Mouse (Mus musculus): Measurements from ENCODE around the gene Meis2. TPM values are rescaled to one million over a fixed set of nuclear protein-coding genes. Genes with fewer than 3 reads are reported as not detected.

Gene Meis2
- polyA plus RNA-seq, 2 experiments, result 17.9 to 26.2 TPM

DNA sequence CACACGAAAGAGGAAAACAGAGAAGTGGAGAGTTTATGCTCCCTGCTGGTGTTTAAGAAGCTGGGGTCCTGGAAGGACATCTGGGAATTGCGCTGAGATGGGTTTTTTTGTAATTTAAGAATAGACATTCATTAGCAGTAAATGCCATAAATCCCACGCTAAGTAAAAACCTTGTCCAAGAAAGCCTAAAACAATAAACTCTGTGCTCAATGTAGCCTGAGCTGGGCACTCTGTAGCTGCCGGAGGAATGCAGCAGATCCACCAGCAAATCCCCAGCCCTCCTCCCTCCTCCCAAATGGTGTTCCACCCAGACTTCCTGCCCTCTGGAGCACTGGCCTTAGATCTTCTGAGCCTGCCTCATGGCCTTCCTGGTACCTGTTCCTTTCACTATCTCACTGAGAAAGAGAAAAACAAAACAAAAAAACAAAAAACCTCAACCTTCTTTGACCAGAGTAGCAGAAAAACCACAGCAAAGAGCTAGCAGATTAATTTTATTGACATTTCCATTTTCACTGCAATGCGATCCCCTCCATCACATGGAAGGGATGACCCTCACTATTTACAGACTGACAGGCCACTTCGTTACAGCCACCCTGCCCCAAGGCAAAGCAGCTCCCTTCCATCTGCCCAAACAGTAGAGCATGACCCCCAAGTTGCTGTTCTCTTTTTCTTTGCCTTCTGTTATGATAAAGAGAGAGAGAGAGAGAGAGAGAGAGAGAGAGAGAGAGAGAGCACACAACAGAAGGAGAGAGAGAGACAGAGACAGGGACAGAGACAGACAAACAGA, 64.1 kb downstream of the Meis2 start:
- H3K4me3 ChIP-seq (replicated peaks; ENCODE audit: low read length), result no peak overlapping the region
- H3K9me3 ChIP-seq (ENCODE audit: control insufficient read depth, low read length), result no peaks in the 10 kb centered on the region
- no peak overlapping the region for H3K27ac ChIP-seq (replicated peaks; ENCODE audit: low read depth, low read length)
- ATAC-seq (ENCODE audit: low FRiP score, low read depth), result no peak
- DNase-seq (ENCODE audit: low spot score), result no peak
- H3K4me2 ChIP-seq (replicated peaks; ENCODE audit: low read depth, low read length, severe bottlenecking), result no peak overlapping the region
- TF ChIP-seq POLR2A (IDR thresholded peaks at IDR 0.05; ENCODE audit: borderline replicate concordance, extremely low read depth, insufficient read depth, insufficient read length), result no peak
- H3K9ac ChIP-seq (ENCODE audit: low read depth, low read length, severe bottlenecking), result no peak overlapping the region
- 19% methylated on average over 6 of the region's 6 CpGs for whole genome bisulfite sequencing
- no peaks in the 10 kb centered on the region for H3K4me1 ChIP-seq (ENCODE audit: control insufficient read depth, insufficient read depth, low read length)
- H3K27me3 ChIP-seq (ENCODE audit: control insufficient read depth, insufficient read depth, low read length), result no peaks in the 10 kb centered on the region; the same call in 1 of the 2 replicates
- H3K36me3 ChIP-seq (ENCODE audit: control insufficient read depth, insufficient read depth, low read length), result no peaks in the 10 kb centered on the region

DNA sequence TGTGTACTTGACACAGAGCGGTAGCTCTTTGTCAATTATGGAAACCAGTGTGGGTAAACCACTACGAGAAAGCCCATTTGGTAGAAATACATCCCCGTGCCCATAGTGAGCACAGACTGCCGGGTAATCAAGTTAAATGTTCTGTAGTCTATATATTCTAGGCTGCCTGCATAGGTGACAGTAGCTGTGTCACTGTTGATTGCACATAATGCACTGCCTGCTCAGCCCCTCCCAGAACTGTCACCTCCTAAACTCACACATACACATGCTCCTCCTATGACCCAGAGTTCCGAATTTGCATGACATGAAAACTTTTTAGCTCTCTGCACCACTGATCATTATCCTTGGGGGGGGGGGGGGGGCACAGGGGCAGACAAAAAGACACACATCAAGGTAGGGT, 65.1 kb downstream of the Meis2 start:
- Histone ChIP-seq H3K9me3 (ENCODE audit: control insufficient read depth, low read length) (no peaks in the 10 kb centered on the region), H3K27me3 (ENCODE audit: control insufficient read depth, insufficient read depth, low read length) (no peaks in the 10 kb centered on the region; the same call in 1 of the 2 replicates), H3K27ac (replicated peaks; ENCODE audit: low read depth, low read length) (no peak overlapping the region), H3K4me2 (replicated peaks; ENCODE audit: low read depth, low read length, severe bottlenecking) (no peak overlapping the region), H3K4me1 (ENCODE audit: control insufficient read depth, insufficient read depth, low read length) (no peaks in the 10 kb centered on the region), H3K9ac (ENCODE audit: low read depth, low read length, severe bottlenecking) (no peak overlapping the region), H3K4me3 (replicated peaks; ENCODE audit: low read length) (no peak overlapping the region), H3K36me3 (ENCODE audit: control insufficient read depth, insufficient read depth, low read length) (no peaks in the 10 kb centered on the region)
- DNase-seq (ENCODE audit: low spot score) (no peak), ATAC-seq (ENCODE audit: low FRiP score, low read depth) (no peak)
- no peak for TF ChIP-seq POLR2A (IDR thresholded peaks at IDR 0.05; ENCODE audit: borderline replicate concordance, extremely low read depth, insufficient read depth, insufficient read length)
- WGBS, result 70% methylated on average over 5 of the region's 5 CpGs

DNA sequence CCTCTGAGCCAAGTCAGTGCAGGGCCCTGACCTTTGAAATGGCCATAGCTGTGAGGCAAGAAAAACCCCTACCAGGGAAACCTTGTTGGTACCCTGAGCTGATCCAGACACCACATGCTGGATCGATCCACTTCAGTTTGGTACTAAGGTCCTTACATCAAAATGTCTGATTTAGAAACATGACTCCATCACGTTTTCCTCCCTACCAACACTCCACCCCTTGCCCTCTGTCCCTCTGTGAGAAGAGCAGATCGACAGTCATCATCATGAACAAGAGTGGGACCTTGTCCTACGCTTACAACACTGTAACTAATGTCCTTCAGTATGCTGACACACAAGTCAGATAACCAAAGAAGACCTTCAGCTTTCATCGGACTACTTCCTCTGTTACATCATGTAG, 66.8 kb downstream of the Meis2 start:
- TF ChIP-seq POLR2A (IDR thresholded peaks at IDR 0.05; ENCODE audit: borderline replicate concordance, extremely low read depth, insufficient read depth, insufficient read length), result no peak
- Histone ChIP-seq H3K4me3 (replicated peaks; ENCODE audit: low read length) (no peak overlapping the region), H3K27me3 (ENCODE audit: control insufficient read depth, insufficient read depth, low read length) (no peaks in the 10 kb centered on the region; the same call in 1 of the 2 replicates), H3K4me2 (replicated peaks; ENCODE audit: low read depth, low read length, severe bottlenecking) (no peak overlapping the region), H3K9me3 (ENCODE audit: control insufficient read depth, low read length) (no peaks in the 10 kb centered on the region), H3K36me3 (ENCODE audit: control insufficient read depth, insufficient read depth, low read length) (no peaks in the 10 kb centered on the region), H3K4me1 (ENCODE audit: control insufficient read depth, insufficient read depth, low read length) (no peaks in the 10 kb centered on the region), H3K27ac (replicated peaks; ENCODE audit: low read depth, low read length) (no peak overlapping the region), H3K9ac (ENCODE audit: low read depth, low read length, severe bottlenecking) (no peak overlapping the region)
- ATAC-seq (ENCODE audit: low FRiP score, low read depth), result no peak
- 83% methylated on average over 5 of the region's 5 CpGs for WGBS
- no peak for DNase-seq (ENCODE audit: low spot score)

DNA sequence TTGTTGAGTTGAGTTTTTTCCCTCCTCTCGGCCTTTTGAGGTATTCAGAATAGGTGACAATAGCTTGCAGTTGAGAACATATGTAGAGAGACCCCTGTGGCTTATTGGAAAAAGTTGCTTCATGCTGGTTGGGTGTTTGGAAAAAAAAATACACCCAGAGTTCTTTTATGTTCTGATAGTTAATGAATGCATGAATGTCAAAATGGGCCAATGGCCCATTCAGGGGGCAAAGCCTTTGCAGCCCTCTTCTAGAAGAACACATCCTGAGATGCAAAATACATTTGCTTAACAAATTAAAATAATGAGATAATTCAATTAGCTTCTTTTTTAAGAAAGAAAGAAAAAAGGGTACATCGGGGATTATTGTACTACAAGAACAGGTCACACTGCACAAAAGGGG, 69.2 kb downstream of the Meis2 start:
- no peak for TF ChIP-seq POLR2A (IDR thresholded peaks at IDR 0.05; ENCODE audit: borderline replicate concordance, extremely low read depth, insufficient read depth, insufficient read length)
- Histone ChIP-seq H3K9me3 (ENCODE audit: control insufficient read depth, low read length) (no peaks in the 10 kb centered on the region), H3K36me3 (ENCODE audit: control insufficient read depth, insufficient read depth, low read length) (no peaks in the 10 kb centered on the region), H3K4me3 (replicated peaks; ENCODE audit: low read length) (no peak overlapping the region), H3K4me2 (replicated peaks; ENCODE audit: low read depth, low read length, severe bottlenecking) (no peak overlapping the region), H3K27ac (replicated peaks; ENCODE audit: low read depth, low read length) (no peak overlapping the region), H3K27me3 (ENCODE audit: control insufficient read depth, insufficient read depth, low read length) (no peaks in the 10 kb centered on the region; the same call in 1 of the 2 replicates), H3K4me1 (ENCODE audit: control insufficient read depth, insufficient read depth, low read length) (no peaks in the 10 kb centered on the region), H3K9ac (ENCODE audit: low read depth, low read length, severe bottlenecking) (no peak overlapping the region)
- ATAC-seq (ENCODE audit: low FRiP score, low read depth) (no peak), DNase-seq (ENCODE audit: low spot score) (no peak)
- 78% methylated on average over 2 of the region's 2 CpGs for WGBS

DNA sequence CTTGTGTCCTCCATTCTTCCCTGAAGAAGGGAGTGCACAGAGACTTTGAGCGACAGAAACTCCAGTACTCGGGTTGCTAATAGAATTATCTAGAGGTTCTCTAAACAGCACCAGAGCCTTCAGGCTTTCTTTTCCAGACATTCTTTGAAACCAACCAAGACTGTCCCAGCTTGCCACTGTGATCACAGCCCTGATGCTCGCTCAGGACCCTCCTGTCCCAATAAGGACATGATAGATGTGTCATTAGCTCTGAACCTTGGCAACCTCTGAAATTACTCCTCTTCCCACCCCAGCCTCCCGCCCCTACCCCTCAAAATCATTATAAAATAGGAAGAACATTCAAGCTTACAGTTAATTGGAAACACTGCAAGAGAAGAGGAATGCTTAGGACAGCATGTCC, 71.8 kb downstream of the Meis2 start:
- no peak overlapping the region for H3K4me2 ChIP-seq (replicated peaks; ENCODE audit: low read depth, low read length, severe bottlenecking)
- no peak for ATAC-seq (ENCODE audit: low FRiP score, low read depth)
- no peaks in the 10 kb centered on the region; the same call in 1 of the 2 replicates for H3K27me3 ChIP-seq (ENCODE audit: control insufficient read depth, insufficient read depth, low read length)
- no peak overlapping the region for H3K9ac ChIP-seq (ENCODE audit: low read depth, low read length, severe bottlenecking)
- H3K4me1 ChIP-seq (ENCODE audit: control insufficient read depth, insufficient read depth, low read length), result no peaks in the 10 kb centered on the region
- H3K27ac ChIP-seq (replicated peaks; ENCODE audit: low read depth, low read length), result no peak overlapping the region
- H3K36me3 ChIP-seq (ENCODE audit: control insufficient read depth, insufficient read depth, low read length), result no peaks in the 10 kb centered on the region
- no peak for DNase-seq (ENCODE audit: low spot score)
- no peaks in the 10 kb centered on the region for H3K9me3 ChIP-seq (ENCODE audit: control insufficient read depth, low read length)
- TF ChIP-seq POLR2A (IDR thresholded peaks at IDR 0.05; ENCODE audit: borderline replicate concordance, extremely low read depth, insufficient read depth, insufficient read length), result no peak
- WGBS, result 63% methylated on average over 4 of the region's 4 CpGs
- no peak overlapping the region for H3K4me3 ChIP-seq (replicated peaks; ENCODE audit: low read length)
